Mouse (Mus musculus): ENCODE measurements around the gene Fut7.

DNA sequence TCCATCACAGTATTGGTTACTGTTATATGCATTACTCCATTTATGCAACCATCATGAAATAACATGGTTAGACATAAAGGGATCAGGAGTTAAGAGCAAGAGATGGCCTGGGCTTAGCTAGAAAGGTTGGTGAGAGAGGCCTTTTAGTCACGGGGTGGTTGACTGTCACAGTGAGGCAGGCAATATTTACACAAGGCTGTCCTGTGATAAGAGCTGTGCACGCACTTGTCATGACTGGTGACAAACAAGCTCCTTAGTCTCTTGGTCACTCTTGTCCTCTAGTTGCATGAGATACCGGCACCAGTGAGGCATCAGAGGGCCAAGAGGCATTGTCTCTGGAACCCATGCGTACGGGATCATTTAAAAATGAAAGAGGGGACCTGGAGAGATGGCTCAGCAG lies 38.6 kb upstream of the Fut7 start:
- no peak for TF ChIP-seq EP300 (IDR thresholded peaks at IDR 0.05; ENCODE audit: low read depth)
- no peak for TF ChIP-seq CTCF (IDR thresholded peaks at IDR 0.05; ENCODE audit: low read depth)
